Mouse (Mus musculus) stomach, embryonic 16.5 days (tissue): ENCODE measurements around the gene Pdcl. TPM values are rescaled to one million over a fixed set of nuclear protein-coding genes. Genes with fewer than 3 reads are reported as not detected.

ENCODE experiments used
- ATAC-seq: fragments of 200-750 bp; cut with Nextera tagmentation; 2 replicates; pipeline ENCODE4 v1.8.0; 2017; ENCODE audit warnings: moderate number of reproducible peaks, moderate TSS enrichment; ENCODE audit not compliant: insufficient read depth, low FRiP score
- H3K27ac ChIP-seq: fragments of 300-500 bp; sonication (generic); 2 replicates; pipeline ENCODE4 v1.5.1; 2014; ENCODE audit warnings: low read length
- H3K27me3 ChIP-seq: fragments of 300-500 bp; sonication (generic); 2 replicates; pipeline ENCODE4 v1.6.1; 2014; ENCODE audit warnings: low read length, control low read depth, mixed read lengths; ENCODE audit not compliant: control insufficient read depth, insufficient read depth
- H3K36me3 ChIP-seq: fragments of 300-500 bp; sonication (generic); 2 replicates; pipeline ENCODE4 v1.6.1; 2014; ENCODE audit warnings: low read length; ENCODE audit not compliant: control insufficient read depth, insufficient read depth
- H3K4me1 ChIP-seq: fragments of 300-500 bp; sonication (generic); 2 replicates; pipeline ENCODE4 v1.6.1; 2014; ENCODE audit warnings: low read length, control low read depth, mixed read lengths; ENCODE audit not compliant: control insufficient read depth, insufficient read depth
- H3K4me2 ChIP-seq: fragments of 300-500 bp; sonication (generic); 2 replicates; pipeline ENCODE4 v1.6.1; 2014; ENCODE audit warnings: low read depth, low read length, mixed read lengths
- H3K4me3 ChIP-seq: fragments of 300-500 bp; sonication (generic); replicated peaks from 2 replicates; pipeline ENCODE4 v1.5.1; 2014; ENCODE audit warnings: mild to moderate bottlenecking, low read length
- H3K9ac ChIP-seq: fragments of 300-500 bp; sonication (generic); 2 replicates; pipeline ENCODE4 v1.6.1; 2014; ENCODE audit warnings: low read length
- H3K9me3 ChIP-seq: fragments of 300-500 bp; sonication (generic); replicated peaks from 2 replicates; pipeline ENCODE4 v1.6.1; 2016; ENCODE audit warnings: low read length, control low read depth; ENCODE audit not compliant: control insufficient read depth
- WGBS: fragments of 180-500 bp; shearing (Covaris S2); extraction: QIAGEN DNeasy Blood & Tissue Kit; methylation state at CpG from one replicate; pipeline ENCODE4 v1.1.7; 2014; 5-methylcytosine and 5-hydroxymethylcytosine counted together
- polyA plus RNA-seq: library from polyadenylated mRNA; unstranded; fragments of >200 nt; fragmentation: Nextera tagmentation; extraction: Ambion mirVana; gene quantifications from 2 replicates; pipeline ENCODE4 v1.2.1, GENCODE M21; 2015

The Pdcl gene
- polyA plus RNA-seq, result 39.9 and 40.4 TPM in 2 replicates

DNA sequence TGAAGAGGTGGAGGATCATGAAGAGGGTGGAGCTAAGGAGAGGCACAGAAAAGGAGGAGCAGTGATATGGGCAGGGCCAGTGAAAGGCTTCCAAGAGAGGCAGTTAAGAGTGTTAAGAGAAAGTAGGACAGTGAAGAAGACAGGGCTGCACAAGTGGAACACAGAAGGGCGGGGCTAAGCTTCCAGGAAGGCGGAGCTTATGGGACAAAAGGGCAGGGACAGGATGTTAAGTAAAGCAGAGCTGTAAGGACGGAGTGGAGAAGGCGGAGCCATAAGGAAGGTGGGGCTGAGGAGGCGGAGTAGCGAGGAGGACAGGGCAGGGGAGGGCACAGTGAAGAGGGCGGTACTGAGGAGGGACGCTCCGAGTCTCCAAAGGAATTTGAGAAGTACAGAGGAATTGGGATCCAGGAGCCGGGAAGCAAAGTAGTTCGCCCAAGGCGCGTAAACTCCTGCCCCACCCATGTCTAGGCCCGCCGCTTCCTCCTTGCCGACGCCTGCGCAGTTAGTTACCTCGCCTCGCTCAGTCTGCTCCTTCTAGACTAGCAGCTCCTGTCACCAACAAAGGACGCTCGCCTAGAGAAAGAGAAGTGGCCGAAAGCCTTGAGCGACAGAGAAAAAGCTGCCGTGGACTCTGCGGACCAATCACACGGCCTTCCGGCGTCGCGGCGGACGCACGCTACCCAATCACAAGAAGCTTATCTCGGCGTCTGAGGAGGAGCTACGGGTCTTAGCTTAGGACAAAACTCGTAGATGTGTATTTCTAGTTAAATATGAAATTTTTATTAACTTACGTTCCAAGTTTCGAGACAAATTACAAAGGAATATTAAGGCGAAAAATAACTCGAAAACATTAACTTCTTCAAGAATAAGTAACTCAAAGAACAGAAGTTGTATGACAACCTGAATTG, at the start of gene Pdcl:
Gene Pdcl (minus strand): TSS at position 700 of the 908 bp plus-strand sequence.
- Histone ChIP-seq H3K4me3 (peak within 1 kb of the TSS; percentile 89), H3K27me3 (no peaks in the 10 kb centered on the region), H3K9me3 (no peaks in the 10 kb centered on the region), H3K9ac (peak within 1 kb of the TSS; percentile 92), H3K4me2 (peak within 1 kb of the TSS; percentile 83), H3K4me1 (peaks cover 3% of the 10 kb centered on the region; the same call in 1 of the 2 replicates), H3K27ac (peak within 1 kb of the TSS; percentile 100), H3K36me3 (peaks cover 15% of the 10 kb centered on the region; the same call in 1 of the 2 replicates)
- ATAC-seq, result peak; percentile 99
- WGBS, result under 1% methylated on average over 42 of the region's 42 CpGs

- 58% methylated on average over 1 of the region's 1 CpGs for WGBS
- no peaks in the 10 kb centered on the region for H3K27me3 ChIP-seq
- H3K36me3 ChIP-seq, result peaks cover 15% of the 10 kb centered on the region
- H3K9ac ChIP-seq, result no peak overlapping the region
- ATAC-seq, result no peak
- H3K27ac ChIP-seq, result no peak overlapping the region
- no peaks in the 10 kb centered on the region for H3K4me1 ChIP-seq
- no peak overlapping the region for H3K4me2 ChIP-seq
- no peaks in the 10 kb centered on the region for H3K9me3 ChIP-seq
- H3K4me3 ChIP-seq, result no peak overlapping the region
Observed at GRCm38 (mm10) chr2:37395539-37395938, 36.4 kb upstream of the Pdcl start.

DNA sequence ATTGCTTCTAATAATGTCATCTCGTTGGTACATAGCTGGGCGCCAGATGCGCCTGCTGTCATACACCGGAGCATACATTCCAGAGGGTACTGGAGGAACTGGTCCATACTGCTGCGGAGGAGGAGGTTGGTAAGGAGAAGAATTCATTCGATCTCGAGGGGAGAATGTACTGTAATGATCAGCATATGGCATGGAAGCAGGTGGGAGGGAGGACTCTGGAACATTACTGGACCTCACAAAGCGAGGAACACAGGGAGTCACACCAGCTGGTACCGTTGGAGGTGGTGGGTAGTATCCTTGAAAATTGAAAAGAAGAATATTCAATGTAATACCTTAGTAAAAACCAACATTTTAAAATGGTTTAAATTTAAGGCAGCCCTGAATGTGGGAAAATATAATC, 23.8 kb upstream of the Pdcl start:
- peaks cover 4% of the 10 kb centered on the region for H3K36me3 ChIP-seq
- WGBS, result 96% methylated on average over 9 of the region's 9 CpGs
- H3K4me2 ChIP-seq, result no peak overlapping the region
- H3K4me1 ChIP-seq, result no peaks in the 10 kb centered on the region
- H3K9ac ChIP-seq, result no peak overlapping the region
- no peak overlapping the region for H3K27ac ChIP-seq
- H3K4me3 ChIP-seq, result no peak overlapping the region
- H3K27me3 ChIP-seq, result no peaks in the 10 kb centered on the region
- no peak for ATAC-seq
- no peaks in the 10 kb centered on the region for H3K9me3 ChIP-seq

DNA sequence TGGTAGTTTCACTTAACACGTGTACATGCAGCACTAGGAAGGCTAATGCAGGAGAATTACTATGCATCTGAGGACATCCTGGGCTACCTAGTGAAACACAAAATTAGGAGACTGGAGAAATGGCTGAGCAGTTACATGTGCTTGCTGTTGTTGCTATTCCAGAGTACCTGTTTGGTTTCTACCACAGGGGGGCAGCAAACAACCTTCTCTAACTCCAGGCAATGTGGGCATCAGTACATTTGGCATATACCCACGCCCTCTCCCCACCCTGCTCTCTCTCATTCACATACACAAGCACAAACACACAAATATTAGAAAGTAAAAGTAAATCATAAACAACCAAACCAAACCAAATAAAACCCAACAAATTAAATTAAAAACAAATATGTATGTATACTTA, 21.1 kb upstream of the Pdcl start:
- Histone ChIP-seq H3K27me3 (no peaks in the 10 kb centered on the region), H3K9ac (no peak overlapping the region), H3K36me3 (peaks cover 4% of the 10 kb centered on the region), H3K4me2 (no peak overlapping the region), H3K27ac (no peak overlapping the region), H3K9me3 (no peaks in the 10 kb centered on the region), H3K4me1 (no peaks in the 10 kb centered on the region), H3K4me3 (no peak overlapping the region)
- ATAC-seq, result no peak
- 70% methylated on average over 2 of the region's 2 CpGs for WGBS

- Histone ChIP-seq H3K9me3 (no peaks in the 10 kb centered on the region), H3K4me1 (no peaks in the 10 kb centered on the region), H3K4me3 (no peak overlapping the region), H3K27ac (no peak overlapping the region), H3K36me3 (peaks cover 4% of the 10 kb centered on the region), H3K4me2 (no peak overlapping the region), H3K27me3 (no peaks in the 10 kb centered on the region), H3K9ac (no peak overlapping the region)
- no peak for ATAC-seq
- WGBS, result 97% methylated on average over 1 of the region's 1 CpGs
Observed at GRCm38 (mm10) chr2:37376018-37376417, 16.9 kb upstream of the Pdcl start.

DNA sequence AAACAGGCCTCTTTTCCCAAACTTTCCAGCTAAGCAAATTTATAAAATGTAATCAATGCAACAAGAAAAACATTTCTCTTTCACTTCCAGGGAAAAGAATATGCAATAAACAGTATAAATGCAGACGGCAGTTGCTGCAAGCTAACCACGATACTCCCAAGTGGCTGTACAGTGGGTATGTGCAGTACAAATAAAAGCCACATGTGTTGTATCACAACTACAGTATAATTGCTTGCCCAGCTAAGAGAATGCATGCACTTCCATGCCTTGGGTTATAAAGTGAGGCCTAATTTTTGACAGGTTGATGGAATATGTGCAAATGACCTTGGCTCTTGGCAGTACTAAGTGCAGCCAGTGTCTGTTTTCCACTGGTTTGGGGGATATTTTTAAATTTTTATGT, 11.5 kb upstream of the Pdcl start:
- Histone ChIP-seq H3K9ac (no peak overlapping the region), H3K27me3 (no peaks in the 10 kb centered on the region), H3K4me2 (no peak overlapping the region), H3K9me3 (no peaks in the 10 kb centered on the region), H3K36me3 (no peaks in the 10 kb centered on the region), H3K27ac (no peak overlapping the region), H3K4me1 (no peaks in the 10 kb centered on the region), H3K4me3 (no peak overlapping the region)
- ATAC-seq, result no peak
- WGBS, result 87% methylated on average over 2 of the region's 2 CpGs

DNA sequence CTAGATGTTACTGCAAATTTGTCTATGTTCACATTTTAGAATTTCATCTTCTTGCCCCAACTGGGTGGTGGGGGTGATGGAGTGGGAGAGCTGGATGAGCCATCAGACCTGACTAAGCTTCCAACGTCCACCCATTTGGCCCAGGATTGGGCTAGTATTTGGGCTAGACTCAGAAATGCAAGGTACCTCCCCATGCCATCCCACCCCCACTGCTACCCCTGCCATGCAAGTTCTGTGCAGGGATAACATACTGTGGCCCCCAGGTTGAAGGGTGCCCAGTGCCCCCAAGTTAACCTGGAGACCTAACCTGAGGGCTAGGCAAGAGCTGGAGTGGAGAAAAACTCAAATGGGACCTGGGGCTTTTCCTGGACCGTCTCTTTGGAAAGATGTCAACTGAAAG, 776 bp upstream of the Pdcl start:
- Histone ChIP-seq H3K27ac (no peak overlapping the region), H3K9ac (no peak overlapping the region), H3K4me2 (peak overlapping the region; percentile 83), H3K27me3 (no peaks in the 10 kb centered on the region), H3K9me3 (no peaks in the 10 kb centered on the region), H3K36me3 (peaks cover 9% of the 10 kb centered on the region; the same call in 1 of the 2 replicates), H3K4me1 (peaks cover 3% of the 10 kb centered on the region; the same call in 1 of the 2 replicates), H3K4me3 (no peak overlapping the region)
- WGBS, result 85% methylated on average over 2 of the region's 2 CpGs
- no peak for ATAC-seq

DNA sequence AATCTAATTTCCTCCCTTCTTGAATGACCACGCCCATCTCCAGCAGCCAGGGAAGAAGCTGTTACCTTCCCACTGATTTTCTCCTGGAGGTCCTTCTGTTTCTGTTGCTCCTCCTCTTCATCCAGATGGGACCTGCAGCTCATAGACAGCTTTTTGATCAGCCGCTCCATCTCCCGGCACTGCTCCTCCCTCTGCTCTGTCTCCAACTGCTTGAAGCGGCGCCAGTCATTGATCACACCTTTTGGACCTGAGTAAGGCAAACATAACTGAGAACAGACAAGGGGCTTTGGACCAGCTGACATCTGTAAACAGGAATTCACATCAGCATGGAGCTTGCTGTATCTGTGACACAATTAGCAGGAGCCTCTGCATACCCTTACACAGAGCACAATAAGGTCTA, 3.6 kb downstream of the Pdcl start:
- Histone ChIP-seq H3K27me3 (no peaks in the 10 kb centered on the region), H3K9me3 (no peaks in the 10 kb centered on the region), H3K4me2 (no peak overlapping the region), H3K4me3 (no peak overlapping the region), H3K4me1 (peaks cover 3% of the 10 kb centered on the region; the same call in 1 of the 2 replicates), H3K9ac (no peak overlapping the region), H3K36me3 (peaks cover 31% of the 10 kb centered on the region), H3K27ac (no peak overlapping the region)
- WGBS, result 91% methylated on average over 5 of the region's 5 CpGs
- ATAC-seq, result no peak

- no peak overlapping the region for H3K27ac ChIP-seq
- no peak overlapping the region for H3K9ac ChIP-seq
- peaks cover 37% of the 10 kb centered on the region for H3K36me3 ChIP-seq
- H3K9me3 ChIP-seq, result no peaks in the 10 kb centered on the region
- ATAC-seq, result no peak
- no peak overlapping the region for H3K4me3 ChIP-seq
- WGBS, result 90% methylated on average over 7 of the region's 7 CpGs
- H3K4me2 ChIP-seq, result no peak overlapping the region
- H3K27me3 ChIP-seq, result no peaks in the 10 kb centered on the region
- no peaks in the 10 kb centered on the region for H3K4me1 ChIP-seq
Observed at GRCm38 (mm10) chr2:37351671-37352070, 7.5 kb downstream of the Pdcl start.
